Mouse (Mus musculus) spleen, adult 2 months (tissue): ENCODE measurements around the gene Tsr2.

ENCODE experiments used
- CTCF ChIP-seq: fragments of 200-500 bp; IDR thresholded peaks from 2 replicates; pipeline ENCODE4 v1.5.1; 2011; ENCODE audit warnings: mild to moderate bottlenecking, inconsistent platforms; ENCODE audit not compliant: insufficient read depth, insufficient read length, insufficient replicate concordance; ENCODE audit errors: extremely low read depth
- POLR2A ChIP-seq: fragments of 200-500 bp; IDR thresholded peaks from 2 replicates; pipeline ENCODE4 v1.6.1; 2011; ENCODE audit warnings: low read depth, low read length, inconsistent platforms

- TF ChIP-seq POLR2A (no peak), CTCF (no peak)
These were observed 10.7 kb downstream of the Tsr2 start for GRCm38 (mm10) chrX:151085599-151085998.
